Mouse (Mus musculus): ENCODE results near the gene Hspa12b.

DNA sequence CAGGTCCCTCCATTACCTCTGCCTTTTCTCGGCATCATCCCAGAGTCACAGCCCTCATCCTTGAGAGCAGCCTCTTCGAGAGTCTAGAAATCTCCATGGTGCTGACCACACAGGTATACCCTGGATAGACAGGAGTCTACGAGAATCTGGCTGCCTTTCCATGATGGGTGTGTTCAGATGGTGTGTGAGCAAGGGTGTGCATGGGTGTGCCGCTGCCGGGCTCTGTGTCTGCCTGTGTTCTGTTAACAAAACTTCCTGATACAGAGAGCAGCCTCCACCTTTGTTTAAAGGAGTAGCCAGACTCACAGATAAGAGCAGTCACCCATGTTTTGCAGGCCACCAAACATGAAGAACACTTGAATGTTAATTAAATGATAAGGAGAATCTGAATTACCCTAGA, 2.8 kb downstream of the Hspa12b start:
- TF ChIP-seq MYOD1 (IDR thresholded peaks at IDR 0.05; ENCODE audit: control insufficient read depth in 1 of 3, insufficient read length in 2 of 3, low read depth in 2 of 3) (no peak), USF1 (IDR thresholded peaks at IDR 0.05; ENCODE audit: low read depth) (no peak), POLR2A (IDR thresholded peaks at IDR 0.05; ENCODE audit: insufficient read length, low read depth) (no peak), REST (IDR thresholded peaks at IDR 0.05; ENCODE audit: insufficient read depth, insufficient read length) (no peak), POLR2AphosphoS2 (IDR thresholded peaks at IDR 0.05; ENCODE audit: insufficient read length, low read depth) (no peak), MAX (IDR thresholded peaks at IDR 0.05; ENCODE audit: low read depth) (no peak), TCF3 (IDR thresholded peaks at IDR 0.05; ENCODE audit: insufficient read length, low read depth) (no peak), TCF12 (IDR thresholded peaks at IDR 0.05; ENCODE audit: insufficient read depth, poor library complexity, severe bottlenecking) (no peak)

Measured in myocyte (in vitro differentiated cells).